Mouse (Mus musculus): ENCODE measurements around the gene Papss2.
A peak's percentile ranks its signal among the peaks of the same experiment; 100 is the strongest.
"Not testable (repeated sequence)": the region's sequence is repeated elsewhere in the genome, so short reads cannot be mapped to it uniquely, and the experiment has no call there.

Papss2 gene

DNA sequence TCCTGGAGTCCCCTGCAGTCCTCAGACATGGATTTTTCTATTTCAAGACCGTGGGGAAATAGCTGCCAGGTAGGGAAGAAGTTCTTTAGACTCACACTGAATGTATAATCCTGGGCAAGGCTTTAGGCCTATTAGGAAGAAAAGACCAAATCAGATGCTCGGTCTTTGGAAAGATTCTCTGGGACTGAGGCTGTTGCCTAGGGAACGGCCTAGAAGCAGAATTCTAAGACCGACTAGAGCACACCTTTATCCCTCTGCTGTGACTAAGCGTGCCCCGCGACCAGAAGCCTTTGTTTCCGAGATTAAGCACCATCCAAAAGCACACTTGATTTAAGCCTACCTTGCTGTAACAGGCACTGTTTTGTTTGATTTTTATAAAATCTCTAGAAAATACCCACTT is 46.4 kb downstream of the Papss2 start:
- no peak for DNase-seq

GRCm38 (mm10) chr19:32643642-32644041 is 48.1 kb downstream of the Papss2 start:
- DNase-seq = no peak

DNA sequence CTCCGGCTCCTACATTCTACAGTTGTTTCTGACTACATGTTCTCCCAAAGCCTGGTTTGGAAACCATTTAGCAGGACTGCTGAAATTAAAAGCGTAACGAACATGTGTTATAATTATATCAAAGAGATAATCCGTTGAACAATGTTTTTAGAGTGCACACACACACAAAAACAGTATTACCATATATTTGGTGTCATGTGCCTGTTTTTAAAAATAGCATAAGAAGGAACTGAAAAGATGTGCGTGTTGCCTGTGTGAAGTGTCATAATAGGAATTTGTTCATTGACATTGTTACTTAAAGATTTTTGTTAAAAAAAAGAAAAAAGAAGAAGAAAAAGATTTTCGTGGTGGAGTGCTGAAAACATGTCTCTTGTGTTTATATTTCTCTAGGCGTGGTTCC is 50.3 kb downstream of the Papss2 start:
- DNase-seq = no peak

- no peak for DNase-seq
Observed at GRCm38 (mm10) chr19:32646382-32646781, 50.8 kb downstream of the Papss2 start.

DNA sequence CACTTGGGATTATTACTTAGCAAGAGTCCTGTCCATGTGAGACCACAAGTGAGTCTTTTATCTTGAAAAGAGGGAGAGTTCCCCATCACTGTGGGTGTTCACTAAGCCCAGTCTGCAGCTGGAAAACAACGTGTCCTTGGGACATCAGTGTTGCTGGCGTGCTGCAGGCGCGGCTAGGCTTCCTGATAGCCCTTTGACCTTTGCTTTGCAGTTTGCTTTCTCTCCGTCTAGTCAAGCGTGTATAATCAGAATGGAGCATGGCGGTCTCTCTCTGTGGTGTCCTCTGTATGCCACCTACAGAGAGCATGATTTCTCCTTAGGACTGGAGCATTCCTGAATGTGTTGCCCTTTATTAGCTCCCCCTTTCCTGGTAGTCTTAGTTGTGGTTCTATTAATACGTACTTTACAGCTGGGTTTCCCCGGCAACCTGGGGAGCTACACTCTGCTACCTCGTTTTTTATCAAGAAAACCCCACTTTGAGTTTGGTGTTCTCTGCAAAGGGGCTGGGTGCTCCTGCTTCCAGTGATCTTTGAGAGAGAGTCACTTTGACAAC is 52.5 kb downstream of the Papss2 start:
- DNase-seq = no peak

GRCm38 (mm10) chr19:32651046-32651445 is 55.5 kb downstream of the Papss2 start:
- no peak for DNase-seq

DNA sequence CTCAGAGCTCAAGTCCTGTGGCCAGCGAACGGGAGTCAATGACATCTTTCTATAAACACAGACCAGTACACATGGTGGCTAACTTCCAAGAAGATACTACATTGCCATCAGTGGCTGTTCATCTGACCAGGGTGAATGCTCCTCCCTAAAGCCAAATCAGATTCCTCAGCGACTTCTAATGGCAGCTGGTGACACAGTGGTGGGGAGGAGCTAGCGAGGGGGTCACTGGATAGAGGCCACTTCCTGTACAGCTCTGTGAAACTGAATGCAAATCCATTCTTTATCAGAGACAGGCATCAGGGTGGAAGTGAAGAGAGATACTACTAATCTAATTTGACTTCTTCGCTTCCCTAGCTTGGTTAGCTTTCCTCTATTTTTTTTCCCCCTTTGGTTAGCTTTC is 57.5 kb downstream of the Papss2 start:
- no peak for DNase-seq

DNA sequence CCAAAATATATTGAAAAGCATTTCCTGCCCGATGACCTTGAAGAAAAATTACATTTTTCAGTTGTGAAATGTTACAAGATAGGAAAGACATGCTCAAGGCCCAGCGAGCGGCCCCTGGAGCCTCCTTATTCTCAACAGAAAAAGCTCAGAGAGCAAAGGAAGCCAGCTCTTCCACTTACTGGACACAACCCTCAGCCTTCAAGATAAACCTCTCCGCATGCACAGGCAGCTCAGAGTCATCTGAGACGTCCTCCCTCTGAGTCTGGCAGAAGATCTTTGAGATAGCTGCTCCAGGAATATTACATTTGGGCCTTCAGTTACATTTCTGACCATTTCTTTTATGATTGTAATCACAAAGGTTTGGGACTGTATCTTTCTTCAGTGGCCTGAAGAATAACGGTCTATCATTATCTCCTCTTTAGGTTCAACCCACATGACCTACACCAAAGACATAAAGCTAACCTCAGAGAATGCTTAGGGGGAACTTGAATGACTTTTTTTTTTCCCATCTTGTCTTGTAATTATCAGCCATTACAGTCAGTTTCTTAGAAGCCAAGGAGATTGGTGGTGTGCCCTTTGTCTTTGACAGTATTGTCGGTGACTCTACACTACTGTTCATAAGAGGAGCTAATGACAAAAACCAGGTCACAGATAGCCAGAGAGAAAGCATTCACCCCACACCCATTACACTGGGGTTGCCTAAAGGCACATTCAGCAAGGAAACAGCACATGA is 58.2 kb downstream of the Papss2 start:
- no peak for DNase-seq

- DNase-seq = peak; percentile 15
Observed at GRCm38 (mm10) chr19:32659346-32659745, 63.8 kb downstream of the Papss2 start.

DNA sequence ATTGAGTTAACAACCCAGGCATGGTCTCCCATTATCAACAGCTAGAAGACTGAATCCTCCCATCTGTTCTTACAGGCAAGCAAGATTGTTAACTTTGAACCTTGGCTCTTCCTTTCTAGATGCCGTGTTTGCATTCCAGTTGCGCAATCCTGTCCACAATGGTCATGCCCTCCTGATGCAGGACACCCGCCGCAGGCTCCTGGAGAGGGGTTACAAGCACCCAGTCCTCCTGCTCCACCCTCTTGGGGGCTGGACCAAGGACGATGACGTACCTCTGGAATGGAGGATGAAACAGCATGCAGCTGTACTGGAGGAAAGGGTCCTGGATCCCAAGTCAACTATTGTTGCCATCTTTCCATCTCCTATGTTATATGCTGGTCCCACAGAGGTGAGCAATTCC is 67.3 kb downstream of the Papss2 start:
- DNase-seq = peak; percentile 45

DNA sequence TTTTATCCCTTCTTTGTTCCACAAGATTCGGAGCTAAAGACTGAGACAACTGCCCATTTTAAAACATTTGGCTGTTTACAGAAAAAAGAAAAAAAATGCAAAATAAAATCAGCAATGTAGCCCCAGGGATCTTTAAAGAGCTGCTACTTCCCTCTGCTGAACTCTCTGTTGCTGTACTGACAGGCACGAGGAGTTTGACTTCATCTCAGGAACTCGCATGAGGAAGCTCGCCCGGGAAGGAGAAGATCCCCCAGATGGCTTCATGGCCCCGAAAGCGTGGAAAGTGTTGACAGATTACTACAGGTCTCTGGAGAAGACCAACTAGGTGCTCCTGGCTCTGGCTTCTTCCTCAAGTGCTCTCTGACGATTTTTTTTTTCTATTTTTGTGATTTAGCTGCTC is 69.7 kb downstream of the Papss2 start:
- no peak for DNase-seq

GRCm38 (mm10) chr19:32667830-32668229 is 72.2 kb downstream of the Papss2 start:
- DNase-seq = not testable (repeated sequence)

DNA sequence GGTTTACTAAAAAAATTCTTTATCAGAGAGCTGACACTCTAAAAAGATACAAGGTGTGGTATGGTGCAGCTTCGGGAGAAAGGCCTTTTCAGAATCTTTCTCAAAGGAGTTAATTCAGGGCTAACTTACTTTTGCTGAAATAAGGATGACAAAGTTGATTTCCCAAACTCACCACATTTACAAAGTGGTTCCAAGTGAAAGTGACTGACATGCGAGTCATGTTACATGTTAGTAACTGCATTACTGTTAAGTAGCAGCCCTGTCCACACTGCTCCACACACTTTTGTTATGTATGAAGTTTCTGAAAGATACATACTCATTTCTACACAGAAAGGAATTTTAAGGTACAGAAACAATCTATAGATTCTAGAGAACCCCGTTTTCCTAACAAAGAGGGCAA is 80.2 kb downstream of the Papss2 start:
- no peak for DNase-seq

DNA sequence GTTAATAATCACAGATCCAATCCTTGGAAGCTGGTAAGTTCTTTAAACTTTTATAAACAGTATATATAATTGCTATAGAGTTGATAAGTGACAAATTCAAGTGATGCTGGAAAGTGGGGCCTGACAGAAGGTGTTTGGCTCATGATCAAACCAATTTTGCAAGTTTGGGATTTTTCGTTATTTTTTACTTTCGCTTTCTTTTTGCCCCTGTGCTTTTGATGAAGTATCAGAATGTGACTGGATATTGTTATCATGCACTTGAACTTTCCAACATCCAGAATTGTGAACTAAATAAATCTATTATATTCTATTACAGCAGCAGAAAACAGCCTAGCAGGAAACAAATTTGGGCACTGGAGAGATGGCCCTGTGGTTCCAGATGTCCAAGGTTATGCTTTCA is 85.3 kb downstream of the Papss2 start:
- DNase-seq = no peak

DNA sequence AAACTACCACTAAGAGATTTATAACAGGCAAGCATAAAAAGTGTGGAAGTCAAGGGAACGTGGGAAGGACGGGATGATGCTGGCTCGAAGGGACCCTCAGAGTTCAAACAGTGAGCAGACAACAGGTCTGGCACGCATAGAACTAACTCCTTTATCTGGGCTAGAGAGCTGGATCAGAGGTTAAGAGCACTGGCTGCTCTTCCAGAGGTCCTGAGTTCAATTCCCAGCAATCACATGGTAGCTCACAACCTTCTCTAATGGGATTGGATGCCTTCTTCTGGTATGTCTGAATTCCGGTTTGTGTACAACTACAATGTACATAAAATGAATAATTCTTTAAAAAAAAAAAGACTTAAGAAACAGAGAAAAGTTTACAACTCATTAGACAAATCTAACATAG is 87.5 kb downstream of the Papss2 start:
- DNase-seq = no peak

DNA sequence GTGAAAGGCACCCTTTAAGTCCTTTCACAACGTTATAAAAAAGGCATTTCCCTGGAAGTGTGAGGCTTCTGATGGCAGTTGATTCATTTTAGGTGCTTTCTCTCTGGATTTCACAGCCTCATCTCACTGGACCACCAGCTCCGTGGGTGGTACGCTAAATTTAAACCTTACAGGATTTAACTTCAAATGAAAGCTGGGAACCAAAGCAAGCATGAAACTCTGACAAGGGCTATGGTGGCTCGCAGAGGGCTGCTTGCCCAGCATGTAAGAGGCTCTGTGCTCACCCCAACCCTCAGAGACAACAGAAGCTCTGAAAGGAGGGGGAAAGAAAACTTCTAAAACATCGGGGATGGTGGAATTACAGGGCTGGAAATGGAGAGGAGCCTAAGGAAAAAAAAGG is 92.1 kb downstream of the Papss2 start:
- DNase-seq = no peak

GRCm38 (mm10) chr19:32688227-32688626 is 92.6 kb downstream of the Papss2 start:
- not testable (repeated sequence) for DNase-seq

GRCm38 (mm10) chr19:32689724-32690123 is 94.1 kb downstream of the Papss2 start:
- DNase-seq = no peak

DNA sequence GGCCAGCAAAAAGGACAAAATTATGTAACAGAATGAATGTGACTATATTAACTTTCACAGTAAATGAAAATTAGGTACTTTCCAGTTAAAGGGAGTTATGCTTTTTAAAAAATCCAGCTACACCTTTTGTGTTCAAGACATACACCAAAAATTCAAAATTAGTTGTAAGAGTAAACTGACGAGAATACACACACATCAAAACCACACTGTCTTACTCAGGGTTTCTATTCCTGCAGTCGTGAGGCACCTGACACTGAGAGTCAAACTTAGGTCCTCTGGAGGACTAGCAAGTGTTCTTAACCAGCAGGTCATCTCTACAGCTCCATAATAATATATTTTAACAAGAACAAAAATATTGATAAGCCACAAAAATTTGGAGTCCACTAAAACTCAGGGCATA is 101.1 kb downstream of the Papss2 start:
- DNase-seq = no peak

GRCm38 (mm10) chr19:32702191-32702590 is 106.6 kb downstream of the Papss2 start:
- DNase-seq = no peak

DNA sequence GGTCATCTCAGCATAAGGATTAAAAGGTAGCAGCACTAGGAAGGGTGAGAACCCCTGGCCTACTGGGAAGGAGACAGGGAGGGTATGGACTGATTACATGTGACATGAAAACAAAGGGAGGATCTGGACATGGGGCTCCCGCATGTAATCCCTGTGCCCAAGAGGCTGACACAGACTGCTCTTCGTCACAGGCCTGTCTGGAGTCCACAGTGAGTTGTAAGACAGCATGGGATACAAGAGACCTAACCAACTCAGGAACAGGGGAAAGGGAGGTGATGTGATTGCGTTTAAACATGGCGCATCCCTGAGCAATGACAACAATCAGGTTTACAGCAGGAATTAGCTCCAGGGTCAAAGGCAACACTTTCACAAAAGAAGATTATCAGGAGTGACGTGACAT is 113.4 kb downstream of the Papss2 start:
- no peak for DNase-seq

DNA sequence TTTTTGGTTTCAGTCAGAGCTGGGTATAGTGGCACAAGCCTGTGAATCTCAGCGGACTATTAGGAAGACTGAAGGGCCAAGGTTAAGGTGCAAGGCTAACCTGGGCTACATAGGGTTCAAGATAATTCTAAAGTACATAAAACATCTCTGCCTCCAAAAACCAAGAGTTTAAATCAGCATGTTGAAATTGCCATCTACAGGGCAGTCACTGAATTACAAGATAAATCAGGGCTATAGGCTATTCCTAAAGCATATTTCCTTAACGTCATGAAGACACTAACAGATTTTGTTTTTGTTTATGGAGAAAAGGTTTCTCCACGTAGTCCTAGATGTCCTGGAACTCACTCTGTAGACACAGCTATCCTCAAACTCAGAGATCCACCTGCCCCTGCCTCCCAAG is 114.7 kb downstream of the Papss2 start:
- DNase-seq = no peak

DNA sequence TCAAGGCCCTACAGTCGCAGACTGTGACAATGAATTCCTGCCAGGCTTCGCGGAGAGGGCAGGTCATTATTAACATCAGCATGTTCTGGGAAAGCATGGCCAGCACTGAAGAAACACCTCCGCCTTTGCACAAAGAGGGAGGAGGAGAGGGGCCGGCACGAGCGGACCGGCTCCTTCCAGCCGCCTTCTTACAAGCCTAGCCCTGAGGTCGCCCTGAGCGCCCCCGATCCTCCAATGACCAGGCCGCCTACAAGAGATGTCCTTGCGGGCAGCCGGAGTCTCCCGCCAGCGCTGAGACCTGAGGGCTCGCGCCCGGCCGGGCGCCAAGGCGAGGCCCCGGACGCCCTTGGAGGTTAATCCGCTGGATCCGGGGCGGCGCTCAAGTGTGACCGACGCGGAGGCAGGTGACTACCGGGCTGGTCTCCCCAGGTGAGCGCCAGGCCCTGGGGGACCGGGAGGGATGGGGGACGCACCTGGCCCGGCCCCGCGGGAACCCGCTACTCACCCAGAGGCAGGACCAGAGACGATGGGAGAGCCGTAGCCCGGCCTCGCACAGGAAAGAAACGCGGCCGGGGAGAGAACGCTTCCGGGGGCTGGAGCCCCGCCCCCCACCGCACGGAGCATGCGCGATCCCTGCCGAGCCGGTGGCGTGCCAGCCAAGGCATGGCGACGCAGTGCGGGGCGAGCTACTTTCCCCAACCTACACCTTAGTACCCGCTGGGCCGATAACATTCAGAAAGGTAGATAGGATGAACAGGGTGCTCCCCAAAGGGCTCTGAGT is 116.4 kb downstream of the Papss2 start:
- peak; percentile 94 for DNase-seq

- peak; percentile 77 for DNase-seq
Observed at GRCm38 (mm10) chr19:32712588-32713042, 117.0 kb downstream of the Papss2 start.
